Mouse (Mus musculus) kidney, postnatal 36 days (tissue): ENCODE results near the gene Fam78a.

Experiments
- DNase-seq, 2 experiments: peaks; one replicate each; pipeline ENCODE4 v3.0.0; 2021 to 2022; ENCODE audit warnings: mixed read lengths in 2 of 2

The Fam78a gene

GRCm38 (mm10) chr2:32096122-32096420, 11.4 kb upstream of the Fam78a start:
- no peak for DNase-seq

DNA sequence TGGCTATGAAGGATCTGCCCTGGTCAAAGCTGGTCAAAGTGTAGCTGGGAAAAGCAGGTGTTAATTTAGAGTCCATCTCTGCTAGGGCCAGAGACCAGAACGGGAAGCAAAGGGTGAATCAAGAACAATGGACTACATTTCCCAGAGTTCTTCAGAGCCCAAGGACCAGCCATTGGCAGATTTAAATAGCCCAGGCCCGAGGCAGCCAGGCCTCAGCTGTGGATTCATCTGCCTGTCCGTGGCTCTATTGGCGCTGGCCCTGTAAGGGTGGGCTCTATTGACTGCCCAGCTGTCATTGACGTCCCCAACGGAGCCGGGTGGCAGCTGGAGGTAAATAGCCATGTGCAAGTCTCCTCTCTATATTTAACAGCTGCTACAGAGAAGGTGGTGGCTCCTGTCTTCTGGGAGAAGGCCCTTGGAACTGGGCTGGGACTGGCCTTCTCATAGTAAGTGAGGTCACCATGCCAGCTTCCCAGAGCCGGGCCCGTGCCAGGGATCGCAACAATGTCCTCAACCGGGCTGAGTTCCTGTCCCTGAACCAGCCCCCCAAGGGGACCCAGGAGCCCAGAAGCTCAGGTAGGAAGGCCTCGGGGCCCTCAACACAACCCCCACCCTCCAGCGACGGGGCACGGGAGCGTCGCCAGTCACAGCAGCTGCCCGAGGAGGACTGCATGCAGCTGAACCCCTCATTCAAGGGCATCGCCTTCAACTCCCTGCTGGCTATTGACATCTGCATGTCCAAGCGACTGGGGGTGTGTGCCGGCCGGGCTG, 10.9 kb upstream of the Fam78a start, which contains the start of gene Plpp7:
Gene Plpp7, plus strand, starts transcription at position 178 of the 771 bp plus-strand sequence.
- DNase-seq = peak; percentile 66 to 71

- peak in 1 of 2 experiments; percentile 27 for DNase-seq
Measured at GRCm38 (mm10) chr2:32094001-32094707, 9.5 kb upstream of the Fam78a start.

GRCm38 (mm10) chr2:32091956-32092355, 7.3 kb upstream of the Fam78a start:
- DNase-seq = peak; percentile 54 to 64

- DNase-seq = no peak
Measured at GRCm38 (mm10) chr2:32090145-32090544, 5.5 kb upstream of the Fam78a start.

GRCm38 (mm10) chr2:32089606-32090005, 4.9 kb upstream of the Fam78a start:
- no peak for DNase-seq

DNA sequence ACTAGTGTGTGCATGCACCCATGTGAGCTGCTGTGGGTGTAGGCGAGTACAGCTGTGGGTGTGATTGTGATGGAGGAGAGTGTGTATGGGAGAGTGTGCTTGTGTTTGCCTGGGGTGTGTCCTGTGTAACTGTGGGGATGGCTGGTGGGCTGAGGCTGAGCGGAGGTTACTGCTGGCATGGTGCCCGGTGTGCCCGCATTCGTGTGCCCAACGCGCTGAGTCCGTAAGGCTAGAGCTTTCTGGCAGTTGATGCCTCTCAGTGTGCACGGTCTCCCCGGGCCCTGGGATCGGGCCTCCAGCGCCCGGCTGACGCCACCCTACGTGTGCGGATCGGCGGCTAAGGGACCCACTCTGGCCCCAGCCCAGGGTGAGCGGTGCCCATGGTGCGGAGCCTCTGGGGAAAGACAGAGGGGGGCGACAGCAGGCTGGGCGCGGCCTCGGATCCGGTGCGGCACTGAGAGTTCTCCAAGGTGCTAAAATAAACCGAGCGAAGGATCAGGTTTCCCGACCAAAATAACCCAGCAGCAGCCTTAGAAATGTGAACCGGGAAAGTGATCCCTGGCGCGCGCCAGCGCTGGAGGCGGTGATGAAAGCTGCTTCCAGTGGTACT, 3.8 kb upstream of the Fam78a start:
- DNase-seq = no peak

- no peak for DNase-seq
Measured at GRCm38 (mm10) chr2:32087606-32088005, 2.9 kb upstream of the Fam78a start.

GRCm38 (mm10) chr2:32085231-32085630, 574 bp upstream of the Fam78a start:
- DNase-seq = no peak

GRCm38 (mm10) chr2:32084872-32085199, 179 bp upstream of the Fam78a start:
- no peak for DNase-seq

DNA sequence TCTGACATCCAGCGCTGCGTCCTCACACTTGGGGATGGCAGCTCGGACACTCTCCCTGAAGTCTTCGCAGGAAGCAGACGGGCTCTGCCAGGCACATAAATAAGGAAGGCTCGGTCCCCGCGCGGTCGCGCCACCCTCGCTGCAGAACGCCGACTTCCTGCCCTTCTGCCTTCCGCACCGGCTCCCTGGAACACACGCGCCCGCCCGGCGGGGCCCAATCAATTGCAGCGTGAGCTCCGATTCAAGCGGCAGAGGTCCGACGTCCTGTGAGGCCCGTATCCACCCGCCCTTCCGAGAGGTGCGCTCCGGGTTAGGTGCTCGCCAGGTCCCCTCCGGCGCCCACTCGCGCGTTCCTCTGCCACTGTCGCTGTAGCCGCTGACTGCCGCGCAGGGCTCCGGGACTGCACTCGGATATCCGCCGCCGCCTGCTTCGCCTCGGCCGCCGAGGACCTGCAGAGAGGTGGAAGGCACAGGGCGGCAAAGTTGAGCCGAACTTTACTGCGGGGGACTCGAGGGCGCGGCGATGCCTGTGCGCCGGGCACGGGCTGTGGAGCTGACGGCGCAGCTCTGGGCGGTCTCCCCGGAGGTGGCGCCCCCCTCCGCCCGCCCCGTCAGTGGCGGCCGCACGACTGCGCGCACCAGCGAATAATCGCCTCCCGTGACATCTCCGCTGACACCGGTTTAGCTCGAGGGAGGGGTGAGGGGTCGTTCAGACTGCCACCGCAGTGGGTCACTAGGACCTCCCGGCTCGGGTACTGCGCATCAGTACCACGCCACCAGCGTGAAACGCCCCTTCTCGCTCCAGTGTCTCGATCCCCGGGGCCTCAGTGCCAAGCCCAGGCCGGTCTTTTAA, 1.3 kb downstream of the Fam78a start:
- peak in 1 of 2 experiments; percentile 71 for DNase-seq

- no peak for DNase-seq
Measured at GRCm38 (mm10) chr2:32082229-32082628, 2.4 kb downstream of the Fam78a start.

DNA sequence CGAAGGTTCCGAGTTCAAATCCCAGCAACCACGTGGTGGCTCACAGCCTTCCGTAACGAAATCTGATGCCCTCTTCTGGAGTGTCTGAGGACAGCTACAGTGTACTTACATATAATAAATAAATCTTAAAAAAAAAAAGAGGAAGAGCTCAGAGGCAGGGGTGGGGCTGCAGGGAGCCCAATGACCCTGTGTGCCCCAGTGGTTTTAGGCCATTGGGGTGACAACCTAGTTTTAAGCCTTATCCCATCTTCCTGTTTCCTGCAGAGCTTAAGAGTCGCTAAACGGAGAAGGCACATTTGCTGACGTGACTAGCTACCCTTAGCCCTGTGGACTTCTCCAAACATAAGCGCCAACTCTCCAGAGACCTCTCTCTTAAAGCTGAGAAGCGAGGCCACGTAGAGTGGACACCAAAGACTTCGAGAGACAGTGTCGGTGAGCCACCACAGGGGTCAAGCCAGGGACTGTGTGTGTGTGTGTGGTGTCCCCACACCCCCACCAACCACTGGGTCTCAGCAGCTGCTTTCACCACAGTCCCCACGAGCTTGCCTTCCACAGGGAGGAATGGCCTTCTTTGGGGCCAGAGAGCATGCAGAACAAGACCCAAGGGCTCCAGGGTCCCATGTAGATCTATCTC, 3.2 kb downstream of the Fam78a start:
- DNase-seq = no peak

DNA sequence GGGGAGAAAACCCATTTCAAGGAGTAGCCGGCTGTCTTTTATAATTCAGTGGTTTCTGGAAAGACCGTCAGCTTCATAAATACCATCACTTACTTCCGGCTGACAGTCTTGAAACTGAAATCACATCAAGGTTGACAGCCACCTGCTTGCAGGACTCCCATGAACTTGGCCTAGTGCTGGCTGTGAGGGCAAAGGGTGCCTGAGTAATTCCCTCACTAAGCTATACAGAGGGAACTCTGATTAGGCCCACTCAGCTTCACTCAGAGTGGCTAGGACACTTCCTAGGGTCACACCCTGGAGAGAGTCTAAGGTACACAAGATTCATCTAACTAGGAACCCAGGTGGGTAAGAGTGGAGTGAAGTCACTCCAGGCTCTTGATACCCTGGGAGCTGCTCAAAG, 4.0 kb downstream of the Fam78a start:
- DNase-seq = no peak

DNA sequence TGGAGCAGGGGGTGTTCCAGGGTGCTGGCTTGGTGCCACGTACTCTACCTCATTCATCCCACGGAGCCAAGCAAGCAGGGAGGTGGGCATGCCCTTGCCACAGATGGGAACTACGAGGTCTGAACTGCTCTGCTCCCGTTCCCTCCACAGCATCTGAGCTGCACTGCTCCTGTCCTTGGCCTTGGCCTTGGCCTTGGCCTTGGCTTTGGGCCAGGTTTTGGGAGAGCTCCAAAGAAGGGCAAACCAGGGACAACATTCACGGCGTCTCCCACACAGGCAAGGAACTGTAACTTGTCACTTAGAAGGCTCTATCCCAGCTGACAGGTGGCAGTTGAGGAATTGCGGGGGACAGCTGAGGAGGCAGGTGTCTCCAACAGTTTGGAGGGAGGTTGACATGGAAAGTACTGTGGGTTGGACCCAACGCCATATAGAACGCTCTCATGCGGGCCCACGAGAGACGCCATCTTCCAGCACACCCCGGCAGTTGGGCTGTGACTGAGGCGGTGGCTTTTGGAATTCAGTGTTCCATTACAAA, 5.4 kb downstream of the Fam78a start:
- DNase-seq = no peak

DNA sequence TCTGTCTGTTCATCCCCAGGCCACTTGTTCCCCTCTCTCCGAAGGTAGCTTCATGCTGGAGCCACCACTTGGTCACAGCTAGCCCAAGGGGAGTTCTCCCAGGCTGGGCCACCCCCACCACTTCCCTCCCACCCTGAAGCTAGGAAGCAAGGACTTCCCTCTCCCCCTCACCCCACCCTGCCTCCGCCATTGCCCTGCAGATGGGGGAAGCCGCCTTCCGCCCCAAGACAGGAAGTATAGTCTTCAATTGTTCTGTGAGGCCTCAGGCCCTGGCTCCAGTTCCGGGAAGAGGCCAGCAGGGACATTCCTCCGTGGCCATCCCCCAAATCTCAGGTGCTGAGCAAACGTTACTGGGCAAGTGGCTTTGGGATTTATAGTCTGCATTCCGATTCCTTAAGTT, 6.1 kb downstream of the Fam78a start:
- DNase-seq = peak in 1 of 2 experiments; percentile 53

- DNase-seq = no peak
Measured at GRCm38 (mm10) chr2:32077744-32078143, 6.9 kb downstream of the Fam78a start.

DNA sequence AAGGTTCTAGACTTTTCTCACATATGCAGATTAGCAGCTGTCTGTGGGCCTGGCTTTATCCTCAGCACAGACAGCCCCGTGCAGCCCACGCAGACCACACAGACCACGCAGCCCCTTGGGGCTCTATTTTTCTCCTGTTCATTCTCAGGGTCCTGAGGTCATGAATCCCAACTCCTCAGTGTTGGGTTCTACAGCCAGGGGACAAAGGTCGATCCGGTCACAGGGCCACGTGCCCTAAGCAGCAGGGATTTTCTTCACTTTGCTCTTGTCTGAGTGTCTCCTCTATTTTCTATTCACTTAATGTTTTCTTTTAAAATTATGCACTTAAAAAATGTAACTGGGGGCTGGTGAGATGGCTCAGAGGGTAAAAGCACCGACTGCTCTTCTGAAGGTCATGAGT, 9.3 kb downstream of the Fam78a start:
- peak; percentile 71 to 73 for DNase-seq

DNA sequence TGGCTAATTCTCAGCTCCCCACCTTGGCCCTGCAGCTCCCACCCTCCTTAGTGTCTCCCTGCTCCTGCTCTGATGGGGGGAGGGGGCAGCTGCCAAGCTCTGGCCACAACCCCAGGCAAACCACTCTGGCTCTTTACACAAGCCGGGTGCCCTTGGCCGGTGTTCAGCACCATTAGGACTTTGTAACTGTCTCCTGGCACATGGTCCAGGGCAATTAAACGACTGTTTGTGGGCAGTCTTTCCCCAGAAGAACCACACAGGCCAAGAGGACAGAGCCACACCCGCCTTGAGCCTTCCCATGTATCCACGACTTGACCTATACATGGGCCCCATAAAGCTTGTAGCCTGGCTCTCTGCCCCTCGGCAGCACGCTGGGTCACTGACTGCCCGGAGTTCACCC, 10.3 kb downstream of the Fam78a start:
- DNase-seq = peak; percentile 90 to 92

GRCm38 (mm10) chr2:32070747-32071146, 13.9 kb downstream of the Fam78a start:
- no peak for DNase-seq

DNA sequence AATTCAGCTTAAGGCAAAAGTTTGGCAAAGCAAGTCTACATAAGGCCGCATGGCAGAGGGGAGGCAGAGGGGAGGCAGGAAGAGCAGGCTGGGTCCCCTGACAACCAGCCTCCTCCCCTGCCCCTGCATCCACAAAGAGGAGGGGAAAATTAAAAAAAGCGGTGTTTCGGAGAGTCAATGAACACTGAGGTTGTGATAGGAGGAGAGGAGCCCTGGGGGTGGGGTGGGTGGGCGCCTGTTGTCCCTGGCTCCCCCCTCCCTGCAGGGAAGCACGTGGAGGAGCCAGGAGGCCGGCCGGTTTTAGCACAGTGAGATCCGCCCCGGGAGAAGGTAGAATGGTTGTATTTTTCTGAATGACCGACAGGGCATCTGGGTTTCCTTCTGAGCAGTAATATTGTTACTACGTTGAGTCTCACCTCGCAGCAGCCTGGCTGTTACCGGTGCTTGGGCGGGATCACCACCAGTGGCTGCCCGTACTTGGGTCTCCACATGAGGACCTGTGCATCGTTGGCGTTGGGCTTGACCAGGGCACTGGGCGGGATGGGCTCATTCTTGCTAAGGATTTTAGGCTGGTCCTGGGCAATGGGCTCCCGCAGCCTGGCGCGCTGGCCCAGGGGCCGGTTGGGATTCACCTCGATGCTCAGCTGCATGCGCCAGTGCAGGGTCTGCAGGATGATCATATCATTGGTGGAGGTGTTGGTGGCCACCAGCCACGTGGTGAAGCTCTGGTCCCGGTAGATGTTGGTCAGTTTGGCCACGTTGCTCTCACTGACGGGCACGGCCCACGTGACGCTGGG, 15.6 kb downstream of the Fam78a start:
- DNase-seq = no peak
